Mouse (Mus musculus) MEL (cell line): ENCODE measurements at regions not wholly inside any gene's neighbourhood (a gene's known extent, or its start where the extent isn't known, plus 50 kb on each side); places are given as distances from the start of the nearest gene placed in this dataset.

Source experiments
- CHD2 ChIP-seq: IDR thresholded peaks from 2 replicates; pipeline ENCODE4 v1.6.1; 2011; ENCODE audit warnings: low read length, improper control_type of control experiment
- CTCF ChIP-seq, 3 experiments: IDR thresholded peaks in 2 of 3; conservative IDR thresholded peaks in 1 of 3; 2 replicates each; pipeline ENCODE4 v1.5.1; 2011 to 2012; ENCODE audit warnings: low read length in 3 of 3, low read depth in 2 of 3, mild to moderate bottlenecking in 2 of 3, improper control_type of control experiment in 1 of 3, inconsistent platforms in 1 of 3, mixed read lengths in 1 of 3, moderate library complexity in 1 of 3; ENCODE audit not compliant: control insufficient read depth in 1 of 3, insufficient read depth in 1 of 3, poor library complexity in 1 of 3, severe bottlenecking in 1 of 3
- MAZ ChIP-seq: IDR thresholded peaks from 2 replicates; pipeline ENCODE4 v1.6.1; 2012; ENCODE audit warnings: low read depth, mild to moderate bottlenecking, inconsistent platforms, low read length, improper control_type of control experiment
- NELFE ChIP-seq: IDR thresholded peaks from 2 replicates; pipeline ENCODE4 v1.6.1; 2011; ENCODE audit warnings: low read depth, low read length, improper control_type of control experiment

DNA sequence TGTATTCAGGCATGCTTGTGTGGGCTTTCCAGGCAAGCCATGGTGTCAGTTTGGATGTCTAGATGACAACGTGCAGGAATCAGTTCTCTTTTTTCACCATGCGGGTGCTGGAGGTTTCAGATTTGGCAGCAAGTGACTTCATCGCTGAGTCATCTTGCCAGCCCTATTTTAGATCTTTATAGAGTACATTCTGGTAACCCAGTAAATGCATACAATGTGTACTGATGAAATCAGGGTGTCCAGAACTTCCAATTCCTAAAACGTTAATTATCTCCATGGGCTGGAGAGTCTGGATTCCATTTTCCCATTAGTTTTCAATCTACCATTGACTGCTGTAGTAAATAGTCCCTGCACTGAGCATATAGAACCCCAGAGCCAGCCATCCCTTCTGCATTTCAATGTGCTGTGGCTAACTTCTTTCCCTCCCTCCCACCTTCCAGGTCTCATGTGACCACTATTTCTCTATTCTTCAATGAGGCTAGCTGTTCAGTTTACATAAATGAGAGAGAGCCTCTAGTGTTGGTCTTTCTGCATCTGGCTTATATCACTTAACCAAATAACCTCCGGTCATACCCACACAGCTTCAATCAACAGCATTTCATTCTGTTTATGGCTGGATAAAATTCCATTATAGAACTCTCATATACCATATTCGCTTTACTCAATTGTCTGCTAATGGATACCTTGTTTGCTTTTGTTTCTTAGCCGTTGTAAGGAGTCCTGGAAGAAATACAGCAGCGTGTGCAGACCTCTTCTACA, 234.9 kb downstream of the Dact1 start:
- TF ChIP-seq CTCF (IDR thresholded peaks at IDR 0.05 in 2 of 3, conservative IDR thresholded peaks at IDR 0.05 in 1 of 3; ENCODE audit: control insufficient read depth in 1 of 3, insufficient read depth in 1 of 3, low read depth in 2 of 3, low read length in 3 of 3, poor library complexity in 1 of 3, severe bottlenecking in 1 of 3) (no peak), NELFE (no peak), CHD2 (no peak), MAZ (no peak)
